Mouse (Mus musculus) midbrain, embryonic 12.5 days (tissue): ENCODE data around the gene Vps37c. TPM values are rescaled to one million over a fixed set of nuclear protein-coding genes. Genes with fewer than 3 reads are reported as not detected.

ENCODE experiments used
- polyA plus RNA-seq: library from polyadenylated mRNA; unstranded; fragments of >200 nt; fragmentation: Nextera tagmentation; extraction: Ambion mirVana; gene quantifications from 2 replicates; pipeline ENCODE4 v1.2.1, GENCODE M21; 2016

The Vps37c gene
- polyA plus RNA-seq, 1 experiment from 2014 or later: 30.5 TPM

Other genes with a start within 250 kb of the Vps37c start
- gene Lrrc10b, start 231.3 kb upstream of the Vps37c start, polyA plus RNA-seq: 0.36 and 1.2 TPM in 2 replicates
- 0.27 and 1.1 TPM in 2 replicates for gene Ppp1r32, start 205.8 kb upstream of the Vps37c start, polyA plus RNA-seq
- 61.8 and 67.6 TPM in 2 replicates for gene Cpsf7, start 163.5 kb upstream of the Vps37c start, polyA plus RNA-seq
- 54.8 and 54.9 TPM in 2 replicates for gene Sdhaf2, start 162.6 kb upstream of the Vps37c start, polyA plus RNA-seq
- 52.3 and 58.5 TPM in 2 replicates for gene Tmem216, start 132.5 kb upstream of the Vps37c start, polyA plus RNA-seq
- 15.6 and 16.7 TPM in 2 replicates for gene Cyb561a3, start 111.6 kb upstream of the Vps37c start, polyA plus RNA-seq
- 50.4 and 52.5 TPM in 2 replicates for gene Tmem138, start 111.4 kb upstream of the Vps37c start, polyA plus RNA-seq
- gene Ddb1, start 83.4 kb upstream of the Vps37c start, polyA plus RNA-seq: 406 and 413 TPM in 2 replicates
- 22.9 and 25.0 TPM in 2 replicates for gene Tkfc, start 83.1 kb upstream of the Vps37c start, polyA plus RNA-seq
- gene Vwce, start 54.5 kb upstream of the Vps37c start, polyA plus RNA-seq: 0.33 and 0.54 TPM in 2 replicates
- not detected in 2 replicates for gene Pga5, start 10.7 kb upstream of the Vps37c start, polyA plus RNA-seq
- 0.27 and 0.32 TPM in 2 replicates for gene Cd5, start 50.3 kb downstream of the Vps37c start, polyA plus RNA-seq
- not detected in 2 replicates for gene Cd6, start 141.3 kb downstream of the Vps37c start, polyA plus RNA-seq
- 0.12 and 0.29 TPM in 2 replicates for gene Slc15a3, start 151.0 kb downstream of the Vps37c start, polyA plus RNA-seq
- 146 and 150 TPM in 2 replicates for gene Tmem132a, start 181.2 kb downstream of the Vps37c start, polyA plus RNA-seq
- 36.4 and 40.3 TPM in 2 replicates for gene Tmem109, start 193.3 kb downstream of the Vps37c start, polyA plus RNA-seq
- 39.1 and 41.1 TPM in 2 replicates for gene Prpf19, start 206.5 kb downstream of the Vps37c start, polyA plus RNA-seq
- 0.38 TPM in 1 of 2 replicates, not detected in the other for gene Zp1, start 231.9 kb downstream of the Vps37c start, polyA plus RNA-seq
- gene Ptgdr2, start 248.4 kb downstream of the Vps37c start, polyA plus RNA-seq: 0.09 and 0.12 TPM in 2 replicates